In the genomic region with DNA sequence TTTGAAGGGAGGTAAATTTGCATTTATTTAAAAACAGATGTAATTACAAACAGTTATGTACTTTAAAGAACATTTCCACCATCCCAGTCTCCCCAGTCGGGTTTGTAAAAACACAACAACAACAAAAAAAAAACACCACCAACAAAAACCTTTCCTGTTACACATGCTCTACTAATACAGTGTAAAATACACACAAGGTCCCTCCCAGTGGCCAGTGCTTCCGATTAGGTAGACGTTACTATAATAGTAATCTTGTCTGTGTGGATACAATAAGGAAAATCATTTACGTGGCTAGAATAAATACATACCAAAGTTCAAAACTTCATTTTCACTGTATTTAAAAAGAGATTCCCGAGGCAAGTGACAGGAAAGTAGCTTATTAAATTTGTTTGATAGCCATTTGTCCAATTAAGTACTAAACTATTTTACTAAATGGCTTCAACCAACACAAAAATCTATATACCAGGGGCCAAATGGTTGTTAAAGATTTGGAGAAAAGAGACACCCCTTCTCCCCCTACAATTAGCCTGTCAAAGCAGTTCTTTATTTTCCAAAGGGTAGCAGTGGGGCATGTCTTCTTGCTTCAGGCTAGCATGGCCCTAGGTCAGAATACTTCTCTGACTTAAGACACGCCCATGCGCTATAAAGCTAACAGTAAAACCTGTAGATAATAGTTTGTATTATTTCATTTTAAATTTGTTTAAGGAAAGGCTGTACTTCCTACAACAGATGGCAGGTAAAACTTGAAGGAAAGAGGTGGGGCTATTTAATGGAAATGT, we compare ENCODE assay signal across 15 mouse cellular contexts.
"Had no signal": no experiment of that assay in that cellular context is flagged by ENCODE, and none has a peak within 500 bp of the region (broad histone marks: within the 10 kb centered on the region; RNA-seq: fewer than 3 reads in every experiment).

No protein-coding gene starts in this region.

- H3K4me1 ChIP-seq: stomach, embryonic 15.5 days had no signal

- H3K27ac ChIP-seq: kidney, postnatal 0 days; layer of hippocampus, adult 2 months; left cerebral cortex, adult 2 months; liver, embryonic 14.5 days; macrophage; stomach, embryonic 15.5 days had no signal

- DNase-seq: kidney, postnatal 25 days; layer of hippocampus, adult 9-11 months; layer of hippocampus, postnatal 36 days; liver, postnatal 0 days; lung, embryonic 14.5 days; midbrain, embryonic 14.5 days; thymus, postnatal 25 days had no signal

- H3K27me3 ChIP-seq: stomach, embryonic 15.5 days had no signal

- H3K9me3 ChIP-seq: stomach, embryonic 15.5 days had no signal

- H3K9ac ChIP-seq: liver, embryonic 14.5 days; liver, postnatal 0 days; lung, embryonic 14.5 days; stomach, embryonic 15.5 days had no signal

- H3K4me3 ChIP-seq: layer of hippocampus, adult 2 months; left cerebral cortex, adult 2 months; stomach, embryonic 15.5 days had no signal

- H3K36me3 ChIP-seq: stomach, embryonic 15.5 days had no signal

- H3K4me2 ChIP-seq: liver, embryonic 11.5 days; lung, embryonic 14.5 days; stomach, embryonic 15.5 days had no signal

- ATAC-seq: liver, postnatal 0 days; lung, postnatal 0 days had no signal
